Mouse (Mus musculus) heart, postnatal 0 days (tissue): ENCODE results near the gene S100a4.

ENCODE experiments used
- CTCF ChIP-seq: IDR thresholded peaks from 2 replicates; pipeline ENCODE4 v1.5.1; 2016; ENCODE audit warnings: antibody characterized with exemption, control low read depth, low read depth
- EP300 ChIP-seq: IDR thresholded peaks from 2 replicates; pipeline ENCODE4 v1.6.1; 2016; ENCODE audit warnings: antibody characterized with exemption, low read depth

DNA sequence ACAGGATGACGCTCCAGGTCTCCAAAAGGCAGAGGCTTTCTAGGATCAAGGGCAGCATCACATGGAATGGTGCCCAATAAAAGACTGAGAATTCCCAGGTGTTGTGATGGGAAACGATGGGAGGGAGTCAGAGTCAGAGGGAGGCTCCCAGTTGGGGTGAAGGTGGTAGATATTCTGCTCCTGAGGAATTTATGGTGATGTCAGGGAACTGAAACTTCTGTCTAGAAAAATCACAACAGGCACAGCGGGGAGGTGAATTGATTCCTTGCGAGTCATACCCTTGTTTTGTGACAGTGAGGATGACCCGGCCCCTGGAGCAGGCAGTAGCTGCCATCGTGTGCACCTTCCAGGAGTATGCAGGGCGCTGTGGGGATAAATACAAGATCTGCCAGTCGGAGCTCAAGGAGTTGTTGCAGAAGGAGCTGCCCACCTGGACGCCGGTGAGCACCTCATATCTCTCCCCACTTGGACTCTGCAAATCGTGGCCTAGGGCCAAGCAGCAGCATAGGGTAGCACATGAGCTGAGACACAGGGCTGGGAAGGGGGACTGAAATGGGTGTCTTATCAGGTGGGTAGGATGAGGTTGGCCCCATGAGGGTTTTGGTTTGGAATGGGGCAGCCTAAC is 2.0 kb upstream of the S100a4 start, which contains the start of gene Gm42674:
- TF ChIP-seq CTCF (no peak), EP300 (no peak)
